Mouse (Mus musculus): Measurements from ENCODE around the gene Fads3. TPM values are rescaled to one million over a fixed set of nuclear protein-coding genes. Genes with fewer than 3 reads are reported as not detected.

Gene Fads3
- total RNA-seq, 2 experiments from 2014 or later, result 18.7 to 23.9 TPM

DNA sequence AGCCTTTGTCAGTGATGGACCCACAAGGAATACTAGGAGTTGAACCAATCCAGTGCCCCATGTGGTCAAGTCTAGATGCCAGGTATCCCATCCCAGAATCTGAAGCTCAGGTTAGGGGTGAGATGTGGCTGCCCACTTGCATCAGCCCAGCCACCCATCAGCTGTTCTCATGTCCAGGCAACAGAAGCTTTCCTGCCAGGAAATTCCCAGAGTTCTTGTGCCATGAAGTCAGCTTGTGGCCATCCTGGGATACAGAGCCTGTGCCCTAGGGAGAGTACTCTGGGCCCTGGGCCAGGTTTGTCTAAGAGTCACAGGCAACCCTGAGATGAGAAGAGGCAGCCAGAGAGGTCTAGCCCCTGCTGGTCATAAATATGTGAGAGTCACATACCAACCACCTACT lies 2.3 kb downstream of the Fads3 start:
- ATAC-seq (replicated peaks; ENCODE audit: low FRiP score, low TSS enrichment, poor library complexity, severe bottlenecking), result no peak

DNA sequence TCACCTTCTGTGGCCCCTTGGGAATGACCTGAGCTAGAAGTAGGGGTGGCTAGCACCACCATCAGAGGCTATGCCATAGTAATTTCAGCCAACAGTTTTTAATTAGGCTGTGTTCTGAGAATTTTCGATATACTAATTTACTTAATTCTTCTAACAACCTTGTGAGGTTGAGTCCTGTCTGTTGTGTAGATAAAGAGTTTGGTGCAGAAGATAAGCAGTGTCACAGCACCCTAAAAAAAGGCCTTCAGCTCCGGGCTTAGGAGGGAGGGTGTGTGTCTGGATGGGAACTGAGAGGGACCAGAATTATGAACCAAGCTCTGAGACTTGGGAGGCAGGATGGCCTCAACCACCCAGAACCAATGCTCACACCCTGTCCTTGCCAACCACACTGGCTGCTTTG lies 4.3 kb downstream of the Fads3 start:
- ATAC-seq (replicated peaks; ENCODE audit: low FRiP score, low TSS enrichment, poor library complexity, severe bottlenecking), result peak; percentile 72

DNA sequence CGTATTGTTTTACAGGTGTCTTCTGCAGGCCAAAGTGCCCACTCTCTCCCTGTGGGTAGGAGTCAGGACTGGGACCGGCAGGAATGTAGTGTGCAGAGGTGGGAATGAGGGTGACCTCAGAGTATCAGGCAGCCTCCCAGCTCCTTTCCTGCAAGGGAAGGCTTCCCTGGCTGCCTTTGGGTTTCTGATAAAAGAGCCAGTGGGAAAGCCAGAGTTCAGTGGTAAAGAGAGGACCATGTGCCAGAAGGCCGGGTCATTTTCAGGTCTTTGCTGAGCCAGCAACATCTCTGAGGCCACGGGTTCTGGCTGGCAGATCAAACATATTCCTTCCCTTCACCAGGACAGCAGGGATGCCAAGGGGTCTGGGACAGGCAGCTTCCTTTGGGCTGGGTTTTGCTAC lies 5.0 kb downstream of the Fads3 start:
- ATAC-seq (replicated peaks; ENCODE audit: low FRiP score, low TSS enrichment, poor library complexity, severe bottlenecking), result 0 out of 2 replicates have a peak, but pooled peaks have one; percentile 2

DNA sequence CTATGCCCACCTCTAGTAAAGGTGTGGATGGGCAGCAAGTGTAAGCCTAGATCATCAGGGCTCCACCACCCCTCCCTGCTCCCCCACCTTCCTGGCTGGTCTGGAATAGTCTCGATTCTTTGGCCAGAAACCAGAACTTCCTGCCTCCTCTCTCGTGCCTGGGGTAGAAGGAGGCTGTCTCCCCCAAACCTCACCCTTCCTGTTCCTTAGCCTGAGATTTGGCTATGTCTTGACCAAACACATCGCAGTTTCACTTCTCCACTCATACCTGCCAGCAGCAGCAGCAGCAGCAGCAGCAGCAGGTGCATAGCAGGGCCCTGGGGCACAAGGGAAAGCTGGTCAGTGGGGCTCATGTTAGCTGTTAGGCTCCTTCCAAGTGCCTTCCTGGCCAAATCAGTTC lies 5.6 kb downstream of the Fads3 start:
- no peak for ATAC-seq (replicated peaks; ENCODE audit: low FRiP score, low TSS enrichment, poor library complexity, severe bottlenecking)

- no peak for ATAC-seq (replicated peaks; ENCODE audit: low FRiP score, low TSS enrichment, poor library complexity, severe bottlenecking)
Measured at GRCm38 (mm10) chr19:10049533-10049932, 8.2 kb downstream of the Fads3 start.

DNA sequence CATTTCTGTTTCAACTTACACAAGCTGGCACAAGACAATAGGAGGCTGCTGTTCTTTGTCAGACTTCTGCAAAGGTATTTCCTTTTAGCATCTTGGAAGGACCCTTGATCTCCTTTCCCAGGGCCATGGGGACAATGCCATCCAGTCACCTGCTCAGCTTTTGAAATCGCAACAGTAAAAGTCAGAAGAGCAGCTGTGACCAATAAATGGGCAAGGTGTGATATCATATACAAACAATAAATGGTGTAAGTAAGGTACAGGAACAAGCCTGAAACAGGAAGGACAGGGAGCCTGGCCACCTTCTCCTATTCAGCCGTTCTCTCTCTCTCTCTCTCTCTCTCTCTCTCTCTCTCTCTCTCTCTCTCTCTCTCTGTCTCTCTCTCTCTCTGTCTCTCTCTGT lies 9.1 kb downstream of the Fads3 start:
- no peak for ATAC-seq (replicated peaks; ENCODE audit: low FRiP score, low TSS enrichment, poor library complexity, severe bottlenecking)

GRCm38 (mm10) chr19:10052698-10053097 lies 11.3 kb downstream of the Fads3 start:
- ATAC-seq (replicated peaks; ENCODE audit: low FRiP score, low TSS enrichment, poor library complexity, severe bottlenecking), result no peak

GRCm38 (mm10) chr19:10053692-10054260 lies 12.4 kb downstream of the Fads3 start:
- no peak for ATAC-seq (replicated peaks; ENCODE audit: low FRiP score, low TSS enrichment, poor library complexity, severe bottlenecking)

DNA sequence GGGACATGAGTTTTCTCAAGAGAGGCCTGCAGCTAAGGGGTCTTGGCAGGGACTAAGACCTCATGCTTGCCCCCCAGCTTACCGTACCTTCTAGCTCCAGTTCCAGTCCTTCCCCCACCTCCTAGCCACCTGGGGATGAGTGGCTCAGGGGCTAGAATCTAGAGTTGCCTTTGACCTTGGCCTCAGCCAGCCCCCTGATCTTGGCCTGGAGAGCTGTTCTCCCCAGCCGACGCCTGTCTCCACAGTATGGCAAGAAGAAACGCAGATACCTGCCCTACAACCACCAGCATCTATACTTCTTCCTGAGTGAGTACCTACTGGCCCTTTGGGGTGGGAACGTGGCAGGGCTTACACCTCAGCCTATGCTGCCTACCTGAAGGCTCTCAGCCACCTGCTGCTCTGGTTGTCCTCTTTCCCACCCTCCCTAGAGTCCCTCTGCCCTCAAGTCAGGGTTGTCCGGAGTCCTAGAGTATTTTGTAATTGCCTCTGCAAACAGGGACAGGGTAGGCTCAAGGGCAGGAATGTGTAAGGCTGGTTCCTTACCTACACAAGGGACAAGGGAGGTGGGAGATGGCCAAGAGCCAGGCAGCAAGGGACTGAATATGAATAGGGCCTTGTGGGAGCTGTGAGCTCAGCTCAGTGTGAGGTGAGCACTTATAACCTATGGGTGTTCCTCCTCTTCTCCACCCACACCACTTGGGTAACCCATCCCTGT lies 13.1 kb downstream of the Fads3 start:
- no peak for ATAC-seq (replicated peaks; ENCODE audit: low FRiP score, low TSS enrichment, poor library complexity, severe bottlenecking)

DNA sequence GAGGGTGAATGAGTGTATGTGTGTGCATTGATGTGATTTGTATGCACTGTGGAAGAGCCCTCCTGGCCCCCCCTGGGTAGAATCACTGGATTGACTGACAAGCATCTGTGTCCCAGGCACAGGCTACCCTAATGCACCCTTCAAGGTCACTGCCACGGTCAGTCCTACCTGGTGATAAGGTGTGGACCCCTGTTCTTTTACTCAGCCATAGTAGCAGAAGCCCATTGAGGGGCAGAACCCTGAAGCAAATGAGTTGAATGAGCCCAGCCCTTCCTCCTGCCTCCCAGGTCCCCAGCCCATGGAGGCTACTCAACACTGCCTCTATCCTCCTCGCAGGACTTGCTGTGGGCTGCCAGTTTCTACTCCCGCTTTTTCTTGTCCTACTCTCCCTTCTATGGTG lies 13.9 kb downstream of the Fads3 start:
- no peak for ATAC-seq (replicated peaks; ENCODE audit: low FRiP score, low TSS enrichment, poor library complexity, severe bottlenecking)

- ATAC-seq (replicated peaks; ENCODE audit: low FRiP score, low TSS enrichment, poor library complexity, severe bottlenecking), result no peak
Measured at GRCm38 (mm10) chr19:10055783-10056660, 14.7 kb downstream of the Fads3 start.

DNA sequence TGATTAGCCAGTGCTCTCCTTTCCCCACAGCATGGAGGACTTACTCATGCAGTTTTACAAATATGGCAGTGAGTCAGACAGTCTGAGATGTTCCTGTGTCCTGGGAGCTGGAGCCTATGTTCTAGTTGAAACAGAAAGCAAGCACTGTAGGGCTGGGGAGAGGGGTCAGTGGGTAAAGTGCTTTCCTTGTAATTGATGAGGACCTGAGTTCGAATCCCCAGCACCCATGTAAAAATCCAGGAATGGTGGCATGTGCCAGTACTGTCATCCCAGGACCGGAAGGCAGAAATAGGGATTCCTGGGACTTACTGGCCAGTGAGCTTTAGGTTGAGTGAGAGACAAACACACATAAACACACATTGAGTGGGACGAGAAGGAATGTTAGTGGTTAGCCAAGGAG lies 15.3 kb downstream of the Fads3 start:
- ATAC-seq (replicated peaks; ENCODE audit: low FRiP score, low TSS enrichment, poor library complexity, severe bottlenecking), result no peak

DNA sequence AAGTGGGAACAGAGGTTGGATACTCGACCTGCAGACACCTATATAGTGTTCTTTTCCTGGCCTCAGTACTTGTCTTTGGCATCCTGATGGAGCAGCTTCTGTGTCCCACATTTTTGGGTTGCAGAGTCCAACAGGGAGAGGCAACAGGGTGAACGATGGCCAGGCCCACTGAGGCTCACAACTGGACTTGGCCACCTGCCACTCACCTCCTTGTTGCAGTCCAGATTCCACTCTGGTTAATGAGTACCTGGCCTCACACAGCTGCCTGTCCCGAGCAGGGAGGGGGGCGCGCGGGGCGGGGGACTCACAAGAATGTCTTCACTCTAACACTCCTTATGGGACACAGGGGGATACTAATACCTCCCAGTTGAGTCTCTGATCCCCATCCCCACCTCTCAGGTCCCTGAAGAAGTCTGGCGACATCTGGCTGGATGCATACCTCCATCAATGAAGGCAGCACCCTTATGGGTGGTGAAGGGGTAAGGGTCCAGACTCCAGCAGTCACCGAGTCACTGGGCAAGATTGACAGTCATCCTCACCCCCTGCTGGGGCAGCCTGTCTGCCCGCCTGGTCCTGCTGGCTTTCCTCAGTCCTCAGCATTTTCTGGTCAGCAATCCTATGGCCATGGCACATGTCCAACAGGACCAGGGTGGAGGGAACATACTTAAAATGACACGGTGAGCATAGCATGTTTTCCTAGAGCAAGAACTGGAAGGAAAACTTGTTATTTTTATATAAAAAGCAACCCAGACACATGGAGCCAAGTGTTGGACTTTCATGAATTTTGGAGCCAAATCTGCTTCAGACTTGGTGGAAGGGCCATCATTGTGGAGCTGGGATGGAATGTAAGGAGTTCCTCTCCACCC lies 16.4 kb downstream of the Fads3 start:
- no peak for ATAC-seq (replicated peaks; ENCODE audit: low FRiP score, low TSS enrichment, poor library complexity, severe bottlenecking)

- no peak for ATAC-seq (replicated peaks; ENCODE audit: low FRiP score, low TSS enrichment, poor library complexity, severe bottlenecking)
Measured at GRCm38 (mm10) chr19:10058352-10058825, 17.0 kb downstream of the Fads3 start.

- no peak for ATAC-seq (replicated peaks; ENCODE audit: low FRiP score, low TSS enrichment, poor library complexity, severe bottlenecking)
Measured at GRCm38 (mm10) chr19:10058876-10059427, 17.6 kb downstream of the Fads3 start.

GRCm38 (mm10) chr19:10059911-10060567 lies 18.7 kb downstream of the Fads3 start:
- peak; percentile 53 for ATAC-seq (replicated peaks; ENCODE audit: low FRiP score, low TSS enrichment, poor library complexity, severe bottlenecking)

- peak; percentile 62 for ATAC-seq (replicated peaks; ENCODE audit: low FRiP score, low TSS enrichment, poor library complexity, severe bottlenecking)
Measured at GRCm38 (mm10) chr19:10060783-10061590, 19.6 kb downstream of the Fads3 start.

GRCm38 (mm10) chr19:10061624-10062023 lies 20.3 kb downstream of the Fads3 start:
- no peak for ATAC-seq (replicated peaks; ENCODE audit: low FRiP score, low TSS enrichment, poor library complexity, severe bottlenecking)

Data from megakaryocyte-erythroid progenitor cell, adult 5-6 weeks (primary cell).